Mouse (Mus musculus): ENCODE results near the gene Dennd5b. TPM values are rescaled to one million over a fixed set of nuclear protein-coding genes. Genes with fewer than 3 reads are reported as not detected.

Gene Dennd5b
- polyA plus RNA-seq, 1 experiment from 2014 or later, result 11.3 TPM

GRCm38 (mm10) chr6:149092406-149092805, 9.1 kb downstream of the Dennd5b start:
- Histone ChIP-seq H3K9me3 (ENCODE audit: control insufficient read depth, low read length) (no peaks in the 10 kb centered on the region), H3K4me1 (ENCODE audit: control insufficient read depth in 2 of 2, insufficient read depth in 2 of 2, low read length in 2 of 2) (peaks cover 3 to 18% of the 10 kb centered on the region in 2 experiments; a peak in 3 of 4 replicates), H3K4me2 (ENCODE audit: low read length) (no peak overlapping the region), H3K4me3 (ENCODE audit: control insufficient read depth in 1 of 2, insufficient read depth in 1 of 2, low read depth in 1 of 2, low read length in 2 of 2) (no peak overlapping the region), H3K27ac (replicated peaks in 1 of 2; ENCODE audit: control insufficient read depth in 1 of 2, insufficient read depth in 1 of 2, low read depth in 2 of 2, low read length in 2 of 2) (no peak overlapping the region), H3K27me3 (ENCODE audit: control insufficient read depth, insufficient read depth, low read length) (no peaks in the 10 kb centered on the region), H3K36me3 (ENCODE audit: control insufficient read depth, insufficient read depth, low read length) (no peaks in the 10 kb centered on the region), H3K9ac (ENCODE audit: low read length) (no peak overlapping the region)
- WGBS, result 90% methylated on average over 6 of the region's 6 CpGs
- no peak for ATAC-seq (ENCODE audit: insufficient number of reproducible peaks, insufficient read depth, low FRiP score, low read depth)

GRCm38 (mm10) chr6:149077136-149077808, 24.2 kb downstream of the Dennd5b start:
- Histone ChIP-seq H3K9me3 (ENCODE audit: control insufficient read depth, low read length) (no peaks in the 10 kb centered on the region), H3K4me1 (ENCODE audit: control insufficient read depth in 2 of 2, insufficient read depth in 2 of 2, low read length in 2 of 2) (peaks cover 0 to 13% of the 10 kb centered on the region in 2 experiments; a peak in 2 of 4 replicates), H3K9ac (ENCODE audit: low read length) (no peak overlapping the region), H3K36me3 (ENCODE audit: control insufficient read depth, insufficient read depth, low read length) (peaks cover 13% of the 10 kb centered on the region; the same call in 1 of the 2 replicates), H3K4me3 (ENCODE audit: control insufficient read depth in 1 of 2, insufficient read depth in 1 of 2, low read depth in 1 of 2, low read length in 2 of 2) (no peak overlapping the region), H3K4me2 (ENCODE audit: low read length) (no peak overlapping the region), H3K27ac (replicated peaks in 1 of 2; ENCODE audit: control insufficient read depth in 1 of 2, insufficient read depth in 1 of 2, low read depth in 2 of 2, low read length in 2 of 2) (no peak overlapping the region), H3K27me3 (ENCODE audit: control insufficient read depth, insufficient read depth, low read length) (no peaks in the 10 kb centered on the region)
- 89% methylated on average over 1 of the region's 1 CpGs for WGBS
- ATAC-seq (ENCODE audit: insufficient number of reproducible peaks, insufficient read depth, low FRiP score, low read depth), result no peak

GRCm38 (mm10) chr6:149073854-149074253, 27.6 kb downstream of the Dennd5b start:
- 69% methylated on average over 4 of the region's 4 CpGs for WGBS
- no peaks in the 10 kb centered on the region for H3K27me3 ChIP-seq (ENCODE audit: control insufficient read depth, insufficient read depth, low read length)
- no peaks in the 10 kb centered on the region for H3K9me3 ChIP-seq (ENCODE audit: control insufficient read depth, low read length)
- no peak overlapping the region for H3K27ac ChIP-seq (replicated peaks in 1 of 2; ENCODE audit: control insufficient read depth in 1 of 2, insufficient read depth in 1 of 2, low read depth in 2 of 2, low read length in 2 of 2)
- H3K4me2 ChIP-seq (ENCODE audit: low read length), result no peak overlapping the region
- peaks cover 0 to 13% of the 10 kb centered on the region in 2 experiments; a peak in 2 of 4 replicates for H3K4me1 ChIP-seq (ENCODE audit: control insufficient read depth in 2 of 2, insufficient read depth in 2 of 2, low read length in 2 of 2)
- ATAC-seq (ENCODE audit: insufficient number of reproducible peaks, insufficient read depth, low FRiP score, low read depth), result no peak
- peaks cover 5% of the 10 kb centered on the region; the same call in 1 of the 2 replicates for H3K36me3 ChIP-seq (ENCODE audit: control insufficient read depth, insufficient read depth, low read length)
- no peak overlapping the region for H3K4me3 ChIP-seq (ENCODE audit: control insufficient read depth in 1 of 2, insufficient read depth in 1 of 2, low read depth in 1 of 2, low read length in 2 of 2)
- H3K9ac ChIP-seq (ENCODE audit: low read length), result no peak overlapping the region

- Histone ChIP-seq H3K27ac (replicated peaks in 1 of 2; ENCODE audit: control insufficient read depth in 1 of 2, insufficient read depth in 1 of 2, low read depth in 2 of 2, low read length in 2 of 2) (no peak overlapping the region), H3K4me2 (ENCODE audit: low read length) (no peak overlapping the region), H3K9ac (ENCODE audit: low read length) (no peak overlapping the region), H3K9me3 (ENCODE audit: control insufficient read depth, low read length) (no peaks in the 10 kb centered on the region), H3K36me3 (ENCODE audit: control insufficient read depth, insufficient read depth, low read length) (peaks cover 9% of the 10 kb centered on the region), H3K4me1 (ENCODE audit: control insufficient read depth in 2 of 2, insufficient read depth in 2 of 2, low read length in 2 of 2) (peaks cover 0 to 13% of the 10 kb centered on the region in 2 experiments; a peak in 2 of 4 replicates), H3K4me3 (ENCODE audit: control insufficient read depth in 1 of 2, insufficient read depth in 1 of 2, low read depth in 1 of 2, low read length in 2 of 2) (no peak overlapping the region), H3K27me3 (ENCODE audit: control insufficient read depth, insufficient read depth, low read length) (no peaks in the 10 kb centered on the region)
- WGBS, result 53% methylated on average over 3 of the region's 3 CpGs
- no peak for ATAC-seq (ENCODE audit: insufficient number of reproducible peaks, insufficient read depth, low FRiP score, low read depth)
These were observed 28.6 kb downstream of the Dennd5b start for GRCm38 (mm10) chr6:149072873-149073272.

GRCm38 (mm10) chr6:149070592-149071124, 30.8 kb downstream of the Dennd5b start:
- H3K9ac ChIP-seq (ENCODE audit: low read length), result no peak overlapping the region
- no peaks in the 10 kb centered on the region for H3K9me3 ChIP-seq (ENCODE audit: control insufficient read depth, low read length)
- H3K27ac ChIP-seq (replicated peaks in 1 of 2; ENCODE audit: control insufficient read depth in 1 of 2, insufficient read depth in 1 of 2, low read depth in 2 of 2, low read length in 2 of 2), result no peak overlapping the region
- H3K4me1 ChIP-seq (ENCODE audit: control insufficient read depth in 2 of 2, insufficient read depth in 2 of 2, low read length in 2 of 2), result peaks cover 0 to 13% of the 10 kb centered on the region in 2 experiments; a peak in 2 of 4 replicates
- H3K4me2 ChIP-seq (ENCODE audit: low read length), result no peak overlapping the region
- no peak for ATAC-seq (ENCODE audit: insufficient number of reproducible peaks, insufficient read depth, low FRiP score, low read depth)
- WGBS, result 60% methylated on average over 4 of the region's 4 CpGs
- H3K27me3 ChIP-seq (ENCODE audit: control insufficient read depth, insufficient read depth, low read length), result no peaks in the 10 kb centered on the region
- no peak overlapping the region for H3K4me3 ChIP-seq (ENCODE audit: control insufficient read depth in 1 of 2, insufficient read depth in 1 of 2, low read depth in 1 of 2, low read length in 2 of 2)
- peaks cover 16% of the 10 kb centered on the region for H3K36me3 ChIP-seq (ENCODE audit: control insufficient read depth, insufficient read depth, low read length)

GRCm38 (mm10) chr6:149063382-149063781, 38.1 kb downstream of the Dennd5b start:
- Histone ChIP-seq H3K4me2 (ENCODE audit: low read length) (no peak overlapping the region), H3K9me3 (ENCODE audit: control insufficient read depth, low read length) (no peaks in the 10 kb centered on the region), H3K27me3 (ENCODE audit: control insufficient read depth, insufficient read depth, low read length) (no peaks in the 10 kb centered on the region), H3K4me3 (ENCODE audit: control insufficient read depth in 1 of 2, insufficient read depth in 1 of 2, low read depth in 1 of 2, low read length in 2 of 2) (no peak overlapping the region), H3K9ac (ENCODE audit: low read length) (no peak overlapping the region), H3K27ac (replicated peaks in 1 of 2; ENCODE audit: control insufficient read depth in 1 of 2, insufficient read depth in 1 of 2, low read depth in 2 of 2, low read length in 2 of 2) (no peak overlapping the region), H3K4me1 (ENCODE audit: control insufficient read depth in 2 of 2, insufficient read depth in 2 of 2, low read length in 2 of 2) (no peaks in the 10 kb centered on the region), H3K36me3 (ENCODE audit: control insufficient read depth, insufficient read depth, low read length) (peaks cover 18% of the 10 kb centered on the region)
- no peak for ATAC-seq (ENCODE audit: insufficient number of reproducible peaks, insufficient read depth, low FRiP score, low read depth)

- no peak overlapping the region for H3K9ac ChIP-seq (ENCODE audit: low read length)
- H3K27me3 ChIP-seq (ENCODE audit: control insufficient read depth, insufficient read depth, low read length), result no peaks in the 10 kb centered on the region
- no peaks in the 10 kb centered on the region for H3K4me1 ChIP-seq (ENCODE audit: control insufficient read depth in 2 of 2, insufficient read depth in 2 of 2, low read length in 2 of 2)
- WGBS, result 78% methylated on average over 5 of the region's 5 CpGs
- H3K27ac ChIP-seq (replicated peaks in 1 of 2; ENCODE audit: control insufficient read depth in 1 of 2, insufficient read depth in 1 of 2, low read depth in 2 of 2, low read length in 2 of 2), result no peak overlapping the region
- H3K4me3 ChIP-seq (ENCODE audit: control insufficient read depth in 1 of 2, insufficient read depth in 1 of 2, low read depth in 1 of 2, low read length in 2 of 2), result no peak overlapping the region
- no peaks in the 10 kb centered on the region for H3K9me3 ChIP-seq (ENCODE audit: control insufficient read depth, low read length)
- 0 out of 2 replicates have a peak, but pooled peaks cover 4% of the 10 kb centered on the region for H3K36me3 ChIP-seq (ENCODE audit: control insufficient read depth, insufficient read depth, low read length)
- no peak for ATAC-seq (ENCODE audit: insufficient number of reproducible peaks, insufficient read depth, low FRiP score, low read depth)
- H3K4me2 ChIP-seq (ENCODE audit: low read length), result no peak overlapping the region
These were observed 40.7 kb downstream of the Dennd5b start for GRCm38 (mm10) chr6:149060670-149061387.
